Mouse (Mus musculus) myocyte (in vitro differentiated cells): ENCODE measurements around the gene Ctps2.

ENCODE experiments used
- CEBPB ChIP-seq: IDR thresholded peaks from 2 replicates; pipeline ENCODE4 v1.6.1; 2011; ENCODE audit warnings: mild to moderate bottlenecking, moderate library complexity; ENCODE audit not compliant: poor library complexity, insufficient read depth, severe bottlenecking
- E2F4 ChIP-seq: IDR thresholded peaks from one replicate; pipeline ENCODE4 v1.6.1; 2011; ENCODE audit warnings: mild to moderate bottlenecking, control low read depth, moderate library complexity; ENCODE audit not compliant: insufficient read depth
- MAX ChIP-seq: IDR thresholded peaks from one replicate; pipeline ENCODE4 v1.6.1; 2011; ENCODE audit warnings: low read depth, mild to moderate bottlenecking, control low read depth
- MYOD1 ChIP-seq, 3 experiments: IDR thresholded peaks; one replicate each; pipeline ENCODE4 v1.6.1; 2011; ENCODE audit warnings: control low read depth in 2 of 3, low read depth in 2 of 3, mild to moderate bottlenecking in 2 of 3, moderate library complexity in 1 of 3; ENCODE audit not compliant: insufficient read length in 2 of 3, control insufficient read depth in 1 of 3
- MYOG ChIP-seq, 3 experiments: IDR thresholded peaks; one replicate each; pipeline ENCODE4 v1.6.1; 2011; ENCODE audit warnings: control low read depth in 2 of 3, low read depth in 2 of 3, mild to moderate bottlenecking in 2 of 3; ENCODE audit not compliant: insufficient read length in 2 of 3, control insufficient read depth in 1 of 3, insufficient read depth in 1 of 3
- POLR2A ChIP-seq: IDR thresholded peaks from one replicate; pipeline ENCODE4 v1.6.1; 2011; ENCODE audit warnings: low read depth, mild to moderate bottlenecking, control low read depth, moderate library complexity; ENCODE audit not compliant: insufficient read length
- POLR2AphosphoS2 ChIP-seq: IDR thresholded peaks from one replicate; pipeline ENCODE4 v1.6.1; 2011; ENCODE audit warnings: low read depth, control low read depth; ENCODE audit not compliant: insufficient read length
- TCF12 ChIP-seq: IDR thresholded peaks from one replicate; pipeline ENCODE4 v1.6.1; 2011; ENCODE audit warnings: mild to moderate bottlenecking, control low read depth; ENCODE audit not compliant: poor library complexity, insufficient read depth, severe bottlenecking
- USF1 ChIP-seq: IDR thresholded peaks from one replicate; pipeline ENCODE4 v1.6.1; 2011; ENCODE audit warnings: low read depth, mild to moderate bottlenecking, control low read depth, moderate library complexity

DNA sequence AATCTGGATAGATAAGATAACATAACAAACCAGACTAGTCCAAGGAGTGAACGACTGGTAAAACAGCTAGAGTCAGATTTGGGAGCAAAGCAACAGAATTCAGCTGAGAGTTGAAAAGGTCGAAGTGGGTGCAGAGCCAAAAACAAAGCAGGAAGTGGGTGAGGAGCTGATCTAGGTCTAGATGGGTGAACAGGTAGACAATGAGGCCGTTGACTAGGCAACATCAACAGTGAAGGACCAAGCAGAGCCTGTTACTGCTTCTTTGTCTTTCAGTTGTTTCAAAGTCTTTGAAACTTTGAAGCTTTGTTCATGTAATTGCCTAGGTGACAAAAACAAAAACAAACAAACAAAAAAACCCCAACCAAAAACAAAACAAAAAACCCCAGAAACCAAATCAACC lies 75.2 kb downstream of the Ctps2 start:
- TF ChIP-seq POLR2A (no peak), TCF12 (no peak), MYOG (IDR thresholded peaks at IDR 0.05; ENCODE audit: control insufficient read depth in 1 of 3, insufficient read depth in 1 of 3, insufficient read length in 2 of 3, low read depth in 2 of 3) (no peak), E2F4 (no peak), USF1 (no peak), MYOD1 (IDR thresholded peaks at IDR 0.05; ENCODE audit: control insufficient read depth in 1 of 3, insufficient read length in 2 of 3, low read depth in 2 of 3) (no peak), CEBPB (no peak), MAX (no peak), POLR2AphosphoS2 (no peak)
